Mouse (Mus musculus) liver, embryonic 14.5 days (tissue): Measurements from ENCODE around the gene Snx3.

Experiments
- CTCF ChIP-seq: IDR thresholded peaks from 2 replicates; pipeline ENCODE4 v1.5.1; 2016; ENCODE audit warnings: antibody characterized with exemption, low read depth, control low read depth
- EP300 ChIP-seq: IDR thresholded peaks from 2 replicates; pipeline ENCODE4 v1.6.1; 2016; ENCODE audit warnings: antibody characterized with exemption, low read depth

- TF ChIP-seq CTCF = no peak
- TF ChIP-seq EP300 = peak; percentile 97
These were observed 35.9 kb downstream of the Snx3 start for GRCm38 (mm10) chr10:42537571-42538316.
